Mouse (Mus musculus): ENCODE results near the gene Tnfaip1. TPM values are rescaled to one million over a fixed set of nuclear protein-coding genes. Genes with fewer than 3 reads are reported as not detected.

Gene Tnfaip1
- polyA plus RNA-seq, 1 experiment = 10.4 TPM

GRCm38 (mm10) chr11:78497071-78497541 lies 39.0 kb downstream of the Tnfaip1 start:
- DNase-seq (ENCODE audit: low read depth in 1 of 2, low spot score in 2 of 2) = peak in 1 of 2 experiments; percentile 14
- Histone ChIP-seq H3K36me3 (ENCODE audit: control insufficient read depth, insufficient read depth, low read length) (no peaks in the 10 kb centered on the region), H3K27ac (ENCODE audit: insufficient read depth, low read length) (no peak overlapping the region), H3K4me1 (ENCODE audit: control insufficient read depth, insufficient read depth, insufficient read length) (peaks cover 7% of the 10 kb centered on the region), H3K4me3 (ENCODE audit: extremely low read depth, insufficient read depth, insufficient read length) (peak overlapping the region; percentile 54), H3K27me3 (ENCODE audit: control insufficient read depth, insufficient read depth, low read length) (peaks cover 7% of the 10 kb centered on the region)
- TF ChIP-seq CTCF (IDR thresholded peaks at IDR 0.05; ENCODE audit: extremely low read depth, insufficient read depth, insufficient read length, insufficient replicate concordance) (no peak), POLR2A (IDR thresholded peaks at IDR 0.05; ENCODE audit: low read depth, low read length) (no peak)
- WGBS = 2% methylated on average over 44 of the region's 44 CpGs

DNA sequence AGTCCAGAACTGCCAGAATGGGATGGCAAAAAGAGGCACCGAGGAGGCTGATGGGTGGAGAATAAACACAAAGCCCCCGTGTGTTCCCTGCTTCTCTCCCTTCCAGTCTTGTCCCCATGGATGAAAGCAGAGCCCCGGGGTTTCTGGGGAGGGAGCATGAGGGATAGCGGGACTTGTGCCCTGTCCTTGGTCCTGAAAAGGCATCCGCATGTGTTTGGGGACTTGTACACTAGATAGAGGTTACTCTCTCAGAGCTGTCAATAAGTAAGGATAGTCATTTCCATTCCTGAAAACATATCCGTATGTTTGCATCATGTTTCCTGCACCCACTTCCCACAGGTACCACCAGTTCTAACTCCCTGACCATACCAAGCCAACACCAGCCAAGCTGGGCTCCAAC lies 40.2 kb downstream of the Tnfaip1 start:
- Histone ChIP-seq H3K4me1 (ENCODE audit: control insufficient read depth, insufficient read depth, insufficient read length) (peaks cover 7% of the 10 kb centered on the region), H3K27me3 (ENCODE audit: control insufficient read depth, insufficient read depth, low read length) (peaks cover 7% of the 10 kb centered on the region), H3K4me3 (ENCODE audit: extremely low read depth, insufficient read depth, insufficient read length) (no peak overlapping the region), H3K27ac (ENCODE audit: insufficient read depth, low read length) (no peak overlapping the region), H3K36me3 (ENCODE audit: control insufficient read depth, insufficient read depth, low read length) (no peaks in the 10 kb centered on the region)
- DNase-seq (ENCODE audit: low read depth in 1 of 2, low spot score in 2 of 2) = no peak
- WGBS = 16% methylated on average over 6 of the region's 6 CpGs
- TF ChIP-seq POLR2A (IDR thresholded peaks at IDR 0.05; ENCODE audit: low read depth, low read length) (no peak), CTCF (IDR thresholded peaks at IDR 0.05; ENCODE audit: extremely low read depth, insufficient read depth, insufficient read length, insufficient replicate concordance) (no peak)

DNA sequence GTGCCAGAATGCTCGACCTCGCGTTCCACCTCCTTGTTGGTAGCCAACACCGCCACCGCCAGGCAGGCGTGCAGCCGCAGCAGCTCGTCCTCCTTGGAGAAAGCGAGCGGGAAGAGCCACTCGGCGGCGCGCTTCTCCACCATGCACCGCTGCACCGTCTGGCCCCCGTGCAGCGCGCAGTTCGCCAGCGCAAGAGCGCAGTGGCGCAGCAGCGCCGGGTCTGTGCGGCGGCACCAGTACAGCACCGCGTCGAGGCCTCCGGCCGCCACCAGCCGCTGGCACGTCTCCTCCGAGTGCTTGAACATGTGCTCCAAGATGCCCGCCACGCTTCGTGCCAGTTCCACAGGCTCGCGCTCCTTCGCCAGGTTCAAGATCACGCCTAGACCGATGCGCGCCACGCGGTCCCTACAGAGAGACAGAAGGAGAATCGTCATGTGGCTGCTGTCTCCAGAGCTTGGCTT lies 45.3 kb downstream of the Tnfaip1 start:
- no peak for DNase-seq (ENCODE audit: low read depth in 1 of 2, low spot score in 2 of 2)
- no peak overlapping the region for H3K4me3 ChIP-seq (ENCODE audit: extremely low read depth, insufficient read depth, insufficient read length)
- 10% methylated on average over 48 of the region's 48 CpGs for WGBS

GRCm38 (mm10) chr11:78488168-78488567 lies 48.0 kb downstream of the Tnfaip1 start:
- TF ChIP-seq CTCF (IDR thresholded peaks at IDR 0.05; ENCODE audit: extremely low read depth, insufficient read depth, insufficient read length, insufficient replicate concordance) (peak; percentile 62; the same call in 1 of the 2 replicates), POLR2A (IDR thresholded peaks at IDR 0.05; ENCODE audit: low read depth, low read length) (no peak)
- H3K27ac ChIP-seq (ENCODE audit: insufficient read depth, low read length) = no peak overlapping the region
- peak in 1 of 2 experiments; percentile 53 for DNase-seq (ENCODE audit: low read depth in 1 of 2, low spot score in 2 of 2)
- peaks cover 6% of the 10 kb centered on the region; the same call in 1 of the 2 replicates for H3K27me3 ChIP-seq (ENCODE audit: control insufficient read depth, insufficient read depth, low read length)
- no peaks in the 10 kb centered on the region for H3K36me3 ChIP-seq (ENCODE audit: control insufficient read depth, insufficient read depth, low read length)
- H3K4me1 ChIP-seq (ENCODE audit: control insufficient read depth, insufficient read depth, insufficient read length) = peaks cover 4% of the 10 kb centered on the region
- 4% methylated on average over 8 of the region's 8 CpGs for WGBS
- H3K4me3 ChIP-seq (ENCODE audit: extremely low read depth, insufficient read depth, insufficient read length) = no peak overlapping the region

More for the DNA sequence above, 45.3 kb downstream of the Tnfaip1 start:
- Histone ChIP-seq H3K36me3 (ENCODE audit: control insufficient read depth, insufficient read depth, low read length) (no peaks in the 10 kb centered on the region), H3K27me3 (ENCODE audit: control insufficient read depth, insufficient read depth, low read length) (peaks cover 6% of the 10 kb centered on the region; the same call in 1 of the 2 replicates), H3K27ac (ENCODE audit: insufficient read depth, low read length) (no peak overlapping the region), H3K4me1 (ENCODE audit: control insufficient read depth, insufficient read depth, insufficient read length) (peaks cover 4% of the 10 kb centered on the region)
- TF ChIP-seq POLR2A (IDR thresholded peaks at IDR 0.05; ENCODE audit: low read depth, low read length) (no peak), CTCF (IDR thresholded peaks at IDR 0.05; ENCODE audit: extremely low read depth, insufficient read depth, insufficient read length, insufficient replicate concordance) (no peak)

DNA sequence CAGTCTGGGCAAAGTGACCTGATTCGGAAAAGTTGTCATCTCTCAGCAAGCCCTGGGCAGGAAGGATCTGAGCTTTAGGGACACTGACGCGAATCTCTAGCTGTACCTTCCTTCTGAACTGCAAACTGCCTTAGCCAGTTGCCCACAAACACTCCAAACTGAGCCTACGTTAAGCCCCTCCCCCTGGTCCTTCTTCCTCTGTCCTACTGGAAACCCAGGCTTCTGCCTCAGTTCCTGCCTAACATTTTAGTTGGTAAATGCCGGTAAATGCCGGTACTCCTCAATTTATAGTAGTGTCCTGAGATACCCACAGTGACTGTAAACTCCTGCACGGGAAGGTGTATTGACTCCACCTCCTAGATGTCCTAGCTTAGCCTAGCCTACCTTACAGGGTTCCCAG lies 52.5 kb downstream of the Tnfaip1 start:
- Histone ChIP-seq H3K27ac (ENCODE audit: insufficient read depth, low read length) (no peak overlapping the region), H3K4me3 (ENCODE audit: extremely low read depth, insufficient read depth, insufficient read length) (no peak overlapping the region), H3K27me3 (ENCODE audit: control insufficient read depth, insufficient read depth, low read length) (no peaks in the 10 kb centered on the region), H3K36me3 (ENCODE audit: control insufficient read depth, insufficient read depth, low read length) (no peaks in the 10 kb centered on the region), H3K4me1 (ENCODE audit: control insufficient read depth, insufficient read depth, insufficient read length) (no peaks in the 10 kb centered on the region)
- WGBS = 54% methylated on average over 7 of the region's 7 CpGs
- no peak for DNase-seq (ENCODE audit: low read depth in 1 of 2, low spot score in 2 of 2)
- TF ChIP-seq POLR2A (IDR thresholded peaks at IDR 0.05; ENCODE audit: low read depth, low read length) (no peak), CTCF (IDR thresholded peaks at IDR 0.05; ENCODE audit: extremely low read depth, insufficient read depth, insufficient read length, insufficient replicate concordance) (no peak)

- no peak for DNase-seq (ENCODE audit: low read depth in 1 of 2, low spot score in 2 of 2)
- no peak for TF ChIP-seq POLR2A (IDR thresholded peaks at IDR 0.05; ENCODE audit: low read depth, low read length)
- TF ChIP-seq CTCF (IDR thresholded peaks at IDR 0.05; ENCODE audit: extremely low read depth, insufficient read depth, insufficient read length, insufficient replicate concordance) = no peak
- no peaks in the 10 kb centered on the region for H3K36me3 ChIP-seq (ENCODE audit: control insufficient read depth, insufficient read depth, low read length)
- no peaks in the 10 kb centered on the region for H3K27me3 ChIP-seq (ENCODE audit: control insufficient read depth, insufficient read depth, low read length)
- no peak overlapping the region for H3K4me3 ChIP-seq (ENCODE audit: extremely low read depth, insufficient read depth, insufficient read length)
- 23% methylated on average over 3 of the region's 3 CpGs for WGBS
- no peaks in the 10 kb centered on the region for H3K4me1 ChIP-seq (ENCODE audit: control insufficient read depth, insufficient read depth, insufficient read length)
- no peak overlapping the region for H3K27ac ChIP-seq (ENCODE audit: insufficient read depth, low read length)
These were observed 60.8 kb downstream of the Tnfaip1 start for GRCm38 (mm10) chr11:78475289-78475688.

Other genes with a start within 250 kb of the Tnfaip1 start
- 0.22 and 0.32 TPM in 2 replicates for gene BC030499, start 245.5 kb downstream of the Tnfaip1 start, polyA plus RNA-seq (2012; rRNA removed)
- gene Spag5, start 234.8 kb downstream of the Tnfaip1 start, polyA plus RNA-seq (2012; rRNA removed) = 7.2 and 10.2 TPM in 2 replicates
- 3.6 and 4.4 TPM in 2 replicates for gene Aldoc, start 213.4 kb downstream of the Tnfaip1 start, polyA plus RNA-seq (2012; rRNA removed)
- gene Pigs, start 207.9 kb downstream of the Tnfaip1 start, polyA plus RNA-seq (2012; rRNA removed) = 66.7 and 81.9 TPM in 2 replicates
- gene Unc119, start 192.8 kb downstream of the Tnfaip1 start, polyA plus RNA-seq (2012; rRNA removed) = 66.6 and 81.6 TPM in 2 replicates
- gene Foxn1, start 149.8 kb downstream of the Tnfaip1 start, polyA plus RNA-seq (2012; rRNA removed) = not detected in 2 replicates
- 0.28 and 0.41 TPM in 2 replicates for gene Slc13a2, start 114.1 kb downstream of the Tnfaip1 start, polyA plus RNA-seq (2012; rRNA removed)
- 5.5 and 6.1 TPM in 2 replicates for gene Slc46a1, start 70.6 kb downstream of the Tnfaip1 start, polyA plus RNA-seq (2012; rRNA removed)
- 0.51 and 1.0 TPM in 2 replicates for gene Sarm1, start 38.6 kb downstream of the Tnfaip1 start, polyA plus RNA-seq (2012; rRNA removed)
- 2.6 and 3.0 TPM in 2 replicates for gene Vtn, start 37.2 kb downstream of the Tnfaip1 start, polyA plus RNA-seq (2012; rRNA removed)
- gene Sebox, start 32.9 kb downstream of the Tnfaip1 start, polyA plus RNA-seq (2012; rRNA removed) = not detected in 2 replicates
- 8.7 and 9.8 TPM in 2 replicates for gene Tmem199, start 24.2 kb downstream of the Tnfaip1 start, polyA plus RNA-seq (2012; rRNA removed)
- 21.0 and 22.7 TPM in 2 replicates for gene Poldip2, start 24.1 kb downstream of the Tnfaip1 start, polyA plus RNA-seq (2012; rRNA removed)
- 41.7 and 44.8 TPM in 2 replicates for gene Ift20, start within 50 bp of the Tnfaip1 start, polyA plus RNA-seq (2012; rRNA removed)
- 15.6 and 19.9 TPM in 2 replicates for gene Tmem97, start 14.4 kb upstream of the Tnfaip1 start, polyA plus RNA-seq (2012; rRNA removed)
- 13.8 and 24.0 TPM in 2 replicates for gene Nlk, start 161.0 kb upstream of the Tnfaip1 start, polyA plus RNA-seq (2012; rRNA removed)
- gene Ccnq, start 215.4 kb upstream of the Tnfaip1 start, polyA plus RNA-seq (2012; rRNA removed) = 38.0 and 42.1 TPM in 2 replicates